Mouse (Mus musculus): Measurements from ENCODE around the gene Arhgap24. TPM values are rescaled to one million over a fixed set of nuclear protein-coding genes. Genes with fewer than 3 reads are reported as not detected.

Gene Arhgap24
- polyA plus RNA-seq, 1 experiment from 2014 or later: 7.2 TPM

DNA sequence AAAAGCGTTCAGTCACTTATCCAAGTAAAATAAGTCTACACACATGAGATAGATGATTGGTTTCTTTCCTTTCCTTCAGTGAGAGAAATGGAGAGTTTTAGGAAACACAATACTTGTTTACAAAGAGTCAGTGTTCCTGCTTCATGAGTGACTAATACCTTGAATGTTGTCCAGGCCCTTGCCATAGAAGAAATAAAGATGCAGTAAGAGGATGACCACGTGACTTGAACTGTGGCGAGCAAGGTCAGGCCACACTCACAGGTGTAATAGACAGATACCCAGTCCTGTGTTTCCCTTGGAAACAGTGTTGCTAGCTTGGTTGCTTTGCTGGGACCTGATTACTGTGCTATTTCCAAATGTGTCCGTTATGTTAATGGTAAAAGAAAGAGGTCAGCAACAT, 23.4 kb downstream of the Arhgap24 start:
- 88% methylated on average over 4 of the region's 4 CpGs for WGBS

GRCm38 (mm10) chr5:102508162-102508561, 27.0 kb downstream of the Arhgap24 start:
- no peak for ATAC-seq (ENCODE audit: low FRiP score)
- H3K4me2 ChIP-seq: no peak overlapping the region
- no peaks in the 10 kb centered on the region for H3K4me1 ChIP-seq (replicated peaks)
- H3K27me3 ChIP-seq: no peaks in the 10 kb centered on the region
- H3K4me3 ChIP-seq: no peak overlapping the region
- no peak overlapping the region for H3K9ac ChIP-seq
- WGBS: 78% methylated on average over 3 of the region's 3 CpGs
- H3K27ac ChIP-seq: no peak overlapping the region
- H3K36me3 ChIP-seq: no peaks in the 10 kb centered on the region
- H3K9me3 ChIP-seq: no peaks in the 10 kb centered on the region

More for the DNA sequence above, 23.4 kb downstream of the Arhgap24 start:
- H3K36me3 ChIP-seq: no peaks in the 10 kb centered on the region
- no peaks in the 10 kb centered on the region for H3K4me1 ChIP-seq (replicated peaks)
- no peaks in the 10 kb centered on the region for H3K27me3 ChIP-seq
- no peaks in the 10 kb centered on the region for H3K9me3 ChIP-seq
- no peak overlapping the region for H3K4me2 ChIP-seq
- H3K9ac ChIP-seq: no peak overlapping the region
- no peak overlapping the region for H3K27ac ChIP-seq
- H3K4me3 ChIP-seq: no peak overlapping the region
- ATAC-seq (ENCODE audit: low FRiP score): no peak

- no peak overlapping the region for H3K27ac ChIP-seq
- 75% methylated on average over 2 of the region's 2 CpGs for WGBS
- no peaks in the 10 kb centered on the region for H3K27me3 ChIP-seq
- H3K9ac ChIP-seq: no peak overlapping the region
- H3K4me1 ChIP-seq (replicated peaks): peaks cover 5% of the 10 kb centered on the region; the same call in 1 of the 2 replicates
- no peak overlapping the region for H3K4me2 ChIP-seq
- H3K36me3 ChIP-seq: no peaks in the 10 kb centered on the region
- H3K9me3 ChIP-seq: no peaks in the 10 kb centered on the region
- no peak for ATAC-seq (ENCODE audit: low FRiP score)
- H3K4me3 ChIP-seq: no peak overlapping the region
Observed at GRCm38 (mm10) chr5:102509381-102509780, 28.2 kb downstream of the Arhgap24 start.

GRCm38 (mm10) chr5:102511651-102512050, 30.5 kb downstream of the Arhgap24 start:
- Histone ChIP-seq H3K9me3 (no peaks in the 10 kb centered on the region), H3K9ac (no peak overlapping the region), H3K27me3 (no peaks in the 10 kb centered on the region), H3K4me1 (replicated peaks) (peaks cover 12% of the 10 kb centered on the region), H3K4me3 (no peak overlapping the region), H3K27ac (no peak overlapping the region), H3K36me3 (no peaks in the 10 kb centered on the region), H3K4me2 (no peak overlapping the region)
- 66% methylated on average over 4 of the region's 4 CpGs for WGBS
- no peak for ATAC-seq (ENCODE audit: low FRiP score)

GRCm38 (mm10) chr5:102515496-102515895, 34.3 kb downstream of the Arhgap24 start:
- 21% methylated on average over 7 of the region's 7 CpGs for WGBS
- peak overlapping the region; percentile 20; the same call in 1 of the 2 replicates for H3K4me2 ChIP-seq
- no peak overlapping the region for H3K9ac ChIP-seq
- no peaks in the 10 kb centered on the region for H3K36me3 ChIP-seq
- H3K9me3 ChIP-seq: no peaks in the 10 kb centered on the region
- H3K4me1 ChIP-seq (replicated peaks): peaks cover 12% of the 10 kb centered on the region
- H3K27ac ChIP-seq: no peak overlapping the region
- no peaks in the 10 kb centered on the region for H3K27me3 ChIP-seq
- no peak overlapping the region for H3K4me3 ChIP-seq
- no peak for ATAC-seq (ENCODE audit: low FRiP score)

DNA sequence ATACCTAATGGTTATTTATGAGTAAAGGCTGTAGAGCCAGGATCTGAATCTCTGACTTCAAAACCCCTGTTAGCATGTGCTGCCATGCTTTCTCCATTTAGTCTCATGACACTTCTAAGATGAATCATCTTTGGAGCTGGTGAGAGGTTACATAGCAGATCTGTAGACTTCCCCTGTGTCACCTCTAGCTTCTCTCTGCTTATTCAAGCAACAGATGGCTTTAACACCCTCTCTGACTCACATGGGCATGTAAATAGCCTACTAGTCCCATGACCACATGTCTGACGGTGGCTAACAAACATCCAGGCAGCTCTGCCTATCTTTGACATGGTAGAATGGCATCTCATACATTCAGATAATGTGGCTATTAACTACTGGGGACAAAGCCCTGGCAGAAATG, 39.3 kb downstream of the Arhgap24 start:
- H3K27me3 ChIP-seq: no peaks in the 10 kb centered on the region
- H3K4me1 ChIP-seq (replicated peaks): peaks cover 1% of the 10 kb centered on the region
- H3K4me3 ChIP-seq: no peak overlapping the region
- no peaks in the 10 kb centered on the region for H3K9me3 ChIP-seq
- ATAC-seq (ENCODE audit: low FRiP score): no peak
- no peak overlapping the region for H3K9ac ChIP-seq
- H3K36me3 ChIP-seq: no peaks in the 10 kb centered on the region
- H3K27ac ChIP-seq: no peak overlapping the region
- 85% methylated on average over 1 of the region's 1 CpGs for WGBS
- H3K4me2 ChIP-seq: no peak overlapping the region

DNA sequence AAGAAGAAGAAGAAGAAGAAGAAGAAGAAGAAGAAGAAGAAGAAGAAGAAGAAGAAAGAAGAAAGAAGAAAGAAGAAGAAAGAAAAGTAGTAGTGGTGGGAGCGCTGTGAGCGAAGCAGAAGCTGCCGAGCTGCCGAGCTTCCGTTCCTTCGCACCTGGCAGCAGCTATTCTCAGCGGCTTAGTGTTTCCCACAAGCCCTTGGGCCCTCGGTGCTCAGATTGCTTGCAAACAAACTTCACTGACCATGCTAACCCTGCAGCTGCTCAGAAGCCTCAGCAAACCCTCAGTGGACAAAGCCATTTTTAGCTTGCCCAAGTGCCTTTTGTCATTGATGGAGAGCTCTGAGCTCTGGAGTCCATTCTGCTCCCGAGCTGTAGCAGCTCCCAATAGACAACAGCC, 54.1 kb downstream of the Arhgap24 start:
- Histone ChIP-seq H3K4me2 (no peak overlapping the region), H3K9me3 (no peaks in the 10 kb centered on the region), H3K27ac (no peak overlapping the region), H3K4me1 (replicated peaks) (no peaks in the 10 kb centered on the region), H3K4me3 (no peak overlapping the region), H3K36me3 (no peaks in the 10 kb centered on the region), H3K27me3 (no peaks in the 10 kb centered on the region), H3K9ac (no peak overlapping the region)
- ATAC-seq (ENCODE audit: low FRiP score): no peak
- 86% methylated on average over 9 of the region's 9 CpGs for WGBS

DNA sequence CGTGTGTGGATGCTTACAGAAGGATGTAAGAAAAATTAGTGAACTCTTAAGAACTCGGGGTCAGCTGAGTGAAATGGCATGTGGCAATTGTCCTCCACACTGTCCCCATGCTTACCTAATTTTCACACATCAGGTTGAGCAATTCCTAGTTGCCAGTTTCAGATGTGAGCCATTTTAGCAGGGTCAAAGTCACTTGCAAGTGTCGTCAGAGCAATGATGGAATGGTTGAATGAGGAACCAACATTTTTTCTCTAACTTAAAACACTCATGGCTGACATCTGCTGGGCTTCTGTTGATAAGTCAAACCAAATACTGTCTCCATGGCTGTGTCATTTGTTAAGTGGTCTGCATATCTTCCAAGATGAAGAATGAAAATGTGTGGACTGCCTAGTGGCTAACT, 56.6 kb downstream of the Arhgap24 start:
- WGBS: 89% methylated on average over 3 of the region's 3 CpGs
- Histone ChIP-seq H3K27ac (no peak overlapping the region), H3K36me3 (no peaks in the 10 kb centered on the region), H3K4me1 (replicated peaks) (no peaks in the 10 kb centered on the region), H3K4me2 (no peak overlapping the region), H3K27me3 (no peaks in the 10 kb centered on the region), H3K9me3 (no peaks in the 10 kb centered on the region), H3K4me3 (no peak overlapping the region), H3K9ac (no peak overlapping the region)
- ATAC-seq (ENCODE audit: low FRiP score): no peak

GRCm38 (mm10) chr5:102546296-102546695, 65.1 kb downstream of the Arhgap24 start:
- H3K9ac ChIP-seq: no peak overlapping the region
- no peaks in the 10 kb centered on the region for H3K9me3 ChIP-seq
- H3K27ac ChIP-seq: no peak overlapping the region
- no peak for ATAC-seq (ENCODE audit: low FRiP score)
- no peaks in the 10 kb centered on the region for H3K4me1 ChIP-seq (replicated peaks)
- no peak overlapping the region for H3K4me3 ChIP-seq
- 94% methylated on average over 4 of the region's 4 CpGs for WGBS
- H3K4me2 ChIP-seq: no peak overlapping the region
- H3K36me3 ChIP-seq: no peaks in the 10 kb centered on the region
- no peaks in the 10 kb centered on the region for H3K27me3 ChIP-seq

- H3K4me3 ChIP-seq: no peak overlapping the region
- H3K27me3 ChIP-seq: no peaks in the 10 kb centered on the region
- no peak overlapping the region for H3K27ac ChIP-seq
- no peaks in the 10 kb centered on the region for H3K36me3 ChIP-seq
- H3K4me2 ChIP-seq: no peak overlapping the region
- no peak overlapping the region for H3K9ac ChIP-seq
- H3K4me1 ChIP-seq (replicated peaks): no peaks in the 10 kb centered on the region
- H3K9me3 ChIP-seq: no peaks in the 10 kb centered on the region
- ATAC-seq (ENCODE audit: low FRiP score): no peak
Observed at GRCm38 (mm10) chr5:102547786-102548185, 66.6 kb downstream of the Arhgap24 start.

DNA sequence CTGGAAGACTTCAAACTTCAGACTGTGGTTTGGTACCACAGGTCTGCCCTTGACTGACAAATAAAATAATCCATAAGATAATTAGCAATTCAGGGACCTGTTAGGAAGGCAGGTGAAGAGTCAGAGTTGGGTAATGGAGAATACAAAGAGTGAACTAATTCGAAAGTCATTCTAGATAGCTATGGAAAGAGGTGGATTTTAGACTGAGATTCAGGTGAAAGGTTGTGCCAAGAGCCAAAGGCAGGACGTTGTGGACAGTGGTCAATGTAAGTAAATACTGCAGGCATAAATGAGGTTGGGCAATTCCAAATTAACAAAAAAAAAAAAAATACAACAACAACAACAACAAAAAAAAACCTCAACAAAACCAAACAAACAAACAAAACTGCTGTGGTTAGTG, 67.2 kb downstream of the Arhgap24 start:
- Histone ChIP-seq H3K4me3 (no peak overlapping the region), H3K9me3 (no peaks in the 10 kb centered on the region), H3K4me1 (replicated peaks) (no peaks in the 10 kb centered on the region), H3K36me3 (no peaks in the 10 kb centered on the region), H3K27me3 (no peaks in the 10 kb centered on the region), H3K27ac (no peak overlapping the region), H3K9ac (no peak overlapping the region), H3K4me2 (no peak overlapping the region)
- no peak for ATAC-seq (ENCODE audit: low FRiP score)
- 76% methylated on average over 2 of the region's 2 CpGs for WGBS

- no peak overlapping the region for H3K27ac ChIP-seq
- no peaks in the 10 kb centered on the region for H3K27me3 ChIP-seq
- no peaks in the 10 kb centered on the region for H3K4me1 ChIP-seq (replicated peaks)
- no peak overlapping the region for H3K9ac ChIP-seq
- no peaks in the 10 kb centered on the region for H3K9me3 ChIP-seq
- no peak for ATAC-seq (ENCODE audit: low FRiP score)
- H3K4me3 ChIP-seq: no peak overlapping the region
- no peaks in the 10 kb centered on the region for H3K36me3 ChIP-seq
- H3K4me2 ChIP-seq: no peak overlapping the region
- WGBS: 72% methylated on average over 3 of the region's 3 CpGs
Observed at GRCm38 (mm10) chr5:102550211-102550610, 69.0 kb downstream of the Arhgap24 start.

- no peak overlapping the region for H3K4me2 ChIP-seq
- H3K9me3 ChIP-seq: no peaks in the 10 kb centered on the region
- no peak overlapping the region for H3K9ac ChIP-seq
- ATAC-seq (ENCODE audit: low FRiP score): no peak
- no peaks in the 10 kb centered on the region for H3K27me3 ChIP-seq
- H3K4me3 ChIP-seq: no peak overlapping the region
- no peaks in the 10 kb centered on the region for H3K36me3 ChIP-seq
- H3K27ac ChIP-seq: no peak overlapping the region
- 66% methylated on average over 11 of the region's 11 CpGs for WGBS
- H3K4me1 ChIP-seq (replicated peaks): no peaks in the 10 kb centered on the region
Observed at GRCm38 (mm10) chr5:102550870-102551637, 69.9 kb downstream of the Arhgap24 start.

Measured in hindbrain, embryonic 13.5 days (tissue).